Mouse (Mus musculus): ENCODE data around the gene Vrk2. TPM values are rescaled to one million over a fixed set of nuclear protein-coding genes. Genes with fewer than 3 reads are reported as not detected.

The Vrk2 gene
- polyA plus RNA-seq, 1 experiment from 2014 or later = 23.4 TPM

GRCm38 (mm10) chr11:26450636-26451035, 143.2 kb downstream of the Vrk2 start:
- no peak for DNase-seq (ENCODE audit: low spot score)
- Histone ChIP-seq H3K4me3 (ENCODE audit: low read depth, low read length) (no peak overlapping the region), H3K9ac (ENCODE audit: low read depth, low read length) (no peak overlapping the region), H3K36me3 (ENCODE audit: control insufficient read depth, insufficient read depth, low read length) (no peaks in the 10 kb centered on the region), H3K4me2 (replicated peaks; ENCODE audit: low read depth, low read length) (no peak overlapping the region), H3K27ac (ENCODE audit: low read depth, low read length) (no peak overlapping the region), H3K27me3 (ENCODE audit: control insufficient read depth, insufficient read depth, low read length) (no peaks in the 10 kb centered on the region), H3K9me3 (ENCODE audit: control insufficient read depth, low read length) (no peaks in the 10 kb centered on the region), H3K4me1 (replicated peaks; ENCODE audit: control insufficient read depth, insufficient read depth, low read length) (no peaks in the 10 kb centered on the region)
- ATAC-seq (ENCODE audit: low FRiP score) = no peak
- WGBS = 97% methylated on average over 1 of the region's 1 CpGs

GRCm38 (mm10) chr11:26449789-26450188, 144.0 kb downstream of the Vrk2 start:
- H3K9ac ChIP-seq (ENCODE audit: low read depth, low read length) = no peak overlapping the region
- no peak overlapping the region for H3K4me3 ChIP-seq (ENCODE audit: low read depth, low read length)
- H3K27ac ChIP-seq (ENCODE audit: low read depth, low read length) = no peak overlapping the region
- no peak for DNase-seq (ENCODE audit: low spot score)
- no peaks in the 10 kb centered on the region for H3K9me3 ChIP-seq (ENCODE audit: control insufficient read depth, low read length)
- H3K36me3 ChIP-seq (ENCODE audit: control insufficient read depth, insufficient read depth, low read length) = no peaks in the 10 kb centered on the region
- no peaks in the 10 kb centered on the region for H3K27me3 ChIP-seq (ENCODE audit: control insufficient read depth, insufficient read depth, low read length)
- no peak for ATAC-seq (ENCODE audit: low FRiP score)
- whole genome bisulfite sequencing = 90% methylated on average over 3 of the region's 3 CpGs
- H3K4me1 ChIP-seq (replicated peaks; ENCODE audit: control insufficient read depth, insufficient read depth, low read length) = no peaks in the 10 kb centered on the region
- no peak overlapping the region for H3K4me2 ChIP-seq (replicated peaks; ENCODE audit: low read depth, low read length)

- H3K27ac ChIP-seq (ENCODE audit: low read depth, low read length) = no peak overlapping the region
- no peaks in the 10 kb centered on the region for H3K36me3 ChIP-seq (ENCODE audit: control insufficient read depth, insufficient read depth, low read length)
- no peak overlapping the region for H3K4me3 ChIP-seq (ENCODE audit: low read depth, low read length)
- DNase-seq (ENCODE audit: low spot score) (no peak), ATAC-seq (ENCODE audit: low FRiP score) (no peak)
- no peak overlapping the region for H3K4me2 ChIP-seq (replicated peaks; ENCODE audit: low read depth, low read length)
- no peaks in the 10 kb centered on the region for H3K9me3 ChIP-seq (ENCODE audit: control insufficient read depth, low read length)
- no peak overlapping the region for H3K9ac ChIP-seq (ENCODE audit: low read depth, low read length)
- no peaks in the 10 kb centered on the region for H3K27me3 ChIP-seq (ENCODE audit: control insufficient read depth, insufficient read depth, low read length)
- H3K4me1 ChIP-seq (replicated peaks; ENCODE audit: control insufficient read depth, insufficient read depth, low read length) = no peaks in the 10 kb centered on the region
These were observed 149.4 kb downstream of the Vrk2 start for GRCm38 (mm10) chr11:26444374-26444773.

- no peaks in the 10 kb centered on the region for H3K27me3 ChIP-seq (ENCODE audit: control insufficient read depth, insufficient read depth, low read length)
- H3K27ac ChIP-seq (ENCODE audit: low read depth, low read length) = no peak overlapping the region
- ATAC-seq (ENCODE audit: low FRiP score) = no peak
- H3K4me3 ChIP-seq (ENCODE audit: low read depth, low read length) = no peak overlapping the region
- H3K4me1 ChIP-seq (replicated peaks; ENCODE audit: control insufficient read depth, insufficient read depth, low read length) = no peaks in the 10 kb centered on the region
- H3K36me3 ChIP-seq (ENCODE audit: control insufficient read depth, insufficient read depth, low read length) = no peaks in the 10 kb centered on the region
- no peak for DNase-seq (ENCODE audit: low spot score)
- no peak overlapping the region for H3K4me2 ChIP-seq (replicated peaks; ENCODE audit: low read depth, low read length)
- H3K9ac ChIP-seq (ENCODE audit: low read depth, low read length) = no peak overlapping the region
- WGBS = 79% methylated on average over 1 of the region's 1 CpGs
- H3K9me3 ChIP-seq (ENCODE audit: control insufficient read depth, low read length) = no peaks in the 10 kb centered on the region
These were observed 152.7 kb downstream of the Vrk2 start for GRCm38 (mm10) chr11:26441121-26441520.

GRCm38 (mm10) chr11:26437818-26438217, 156.0 kb downstream of the Vrk2 start:
- no peak for DNase-seq (ENCODE audit: low spot score)
- no peaks in the 10 kb centered on the region for H3K4me1 ChIP-seq (replicated peaks; ENCODE audit: control insufficient read depth, insufficient read depth, low read length)
- ATAC-seq (ENCODE audit: low FRiP score) = no peak
- no peaks in the 10 kb centered on the region for H3K9me3 ChIP-seq (ENCODE audit: control insufficient read depth, low read length)
- H3K4me3 ChIP-seq (ENCODE audit: low read depth, low read length) = no peak overlapping the region
- no peak overlapping the region for H3K4me2 ChIP-seq (replicated peaks; ENCODE audit: low read depth, low read length)
- 82% methylated on average over 13 of the region's 13 CpGs for WGBS
- H3K27ac ChIP-seq (ENCODE audit: low read depth, low read length) = no peak overlapping the region
- no peaks in the 10 kb centered on the region for H3K27me3 ChIP-seq (ENCODE audit: control insufficient read depth, insufficient read depth, low read length)
- no peaks in the 10 kb centered on the region for H3K36me3 ChIP-seq (ENCODE audit: control insufficient read depth, insufficient read depth, low read length)
- H3K9ac ChIP-seq (ENCODE audit: low read depth, low read length) = no peak overlapping the region

- Histone ChIP-seq H3K4me1 (replicated peaks; ENCODE audit: control insufficient read depth, insufficient read depth, low read length) (no peaks in the 10 kb centered on the region), H3K9ac (ENCODE audit: low read depth, low read length) (no peak overlapping the region), H3K9me3 (ENCODE audit: control insufficient read depth, low read length) (no peaks in the 10 kb centered on the region), H3K4me3 (ENCODE audit: low read depth, low read length) (no peak overlapping the region), H3K4me2 (replicated peaks; ENCODE audit: low read depth, low read length) (no peak overlapping the region), H3K36me3 (ENCODE audit: control insufficient read depth, insufficient read depth, low read length) (no peaks in the 10 kb centered on the region), H3K27me3 (ENCODE audit: control insufficient read depth, insufficient read depth, low read length) (no peaks in the 10 kb centered on the region), H3K27ac (ENCODE audit: low read depth, low read length) (no peak overlapping the region)
- no peak for ATAC-seq (ENCODE audit: low FRiP score)
- no peak for DNase-seq (ENCODE audit: low spot score)
These were observed 159.6 kb downstream of the Vrk2 start for GRCm38 (mm10) chr11:26434229-26434628.

GRCm38 (mm10) chr11:26421472-26421871, 172.3 kb downstream of the Vrk2 start:
- H3K9ac ChIP-seq (ENCODE audit: low read depth, low read length) = no peak overlapping the region
- no peak for ATAC-seq (ENCODE audit: low FRiP score)

More at GRCm38 (mm10) chr11:26421472-26421871, 172.3 kb downstream of the Vrk2 start:
- Histone ChIP-seq H3K4me3 (ENCODE audit: low read depth, low read length) (no peak overlapping the region), H3K27ac (ENCODE audit: low read depth, low read length) (no peak overlapping the region), H3K36me3 (ENCODE audit: control insufficient read depth, insufficient read depth, low read length) (no peaks in the 10 kb centered on the region), H3K4me1 (replicated peaks; ENCODE audit: control insufficient read depth, insufficient read depth, low read length) (no peaks in the 10 kb centered on the region), H3K27me3 (ENCODE audit: control insufficient read depth, insufficient read depth, low read length) (no peaks in the 10 kb centered on the region), H3K9me3 (ENCODE audit: control insufficient read depth, low read length) (no peaks in the 10 kb centered on the region), H3K4me2 (replicated peaks; ENCODE audit: low read depth, low read length) (no peak overlapping the region)
- WGBS = 86% methylated on average over 2 of the region's 2 CpGs
- DNase-seq (ENCODE audit: low spot score) = no peak

Other genes with a start within 250 kb of the Vrk2 start
- 29.1 and 31.8 TPM in 2 replicates for gene Fancl, start 207.9 kb downstream of the Vrk2 start, polyA plus RNA-seq (2014; fragmentation: Nextera tagmentation; extraction: Ambion mirVana)
- gene Gm6899, start 758 bp downstream of the Vrk2 start, polyA plus RNA-seq (2014; fragmentation: Nextera tagmentation; extraction: Ambion mirVana) = 0.36 TPM in 1 of 2 replicates, not detected in the other

All from hindbrain, embryonic 11.5 days (tissue).